Mouse (Mus musculus): ENCODE results near the gene Dmgdh. TPM values are rescaled to one million over a fixed set of nuclear protein-coding genes. Genes with fewer than 3 reads are reported as not detected.

Dmgdh gene
- polyA plus RNA-seq, 1 experiment from 2014 or later = 0.27 TPM

GRCm38 (mm10) chr13:93762879-93763278, 88.6 kb downstream of the Dmgdh start:
- WGBS = 87% methylated on average over 3 of the region's 3 CpGs
- Histone ChIP-seq H3K36me3 (no peaks in the 10 kb centered on the region), H3K27me3 (ENCODE audit: insufficient read depth, poor library complexity, severe bottlenecking) (no peaks in the 10 kb centered on the region), H3K4me1 (replicated peaks) (peaks cover 9% of the 10 kb centered on the region), H3K27ac (no peak overlapping the region), H3K9me3 (no peaks in the 10 kb centered on the region), H3K4me3 (no peak overlapping the region)
- DNase-seq (ENCODE audit: low spot score) = no peak

GRCm38 (mm10) chr13:93764321-93764973, 90.2 kb downstream of the Dmgdh start:
- Histone ChIP-seq H3K27ac (no peak overlapping the region), H3K9me3 (no peaks in the 10 kb centered on the region), H3K4me1 (replicated peaks) (no peaks in the 10 kb centered on the region), H3K36me3 (no peaks in the 10 kb centered on the region), H3K4me3 (no peak overlapping the region), H3K27me3 (ENCODE audit: insufficient read depth, poor library complexity, severe bottlenecking) (peaks cover 11% of the 10 kb centered on the region)
- 91% methylated on average over 13 of the region's 13 CpGs for WGBS
- DNase-seq (ENCODE audit: low spot score) = no peak

GRCm38 (mm10) chr13:93771031-93771587, 96.9 kb downstream of the Dmgdh start:
- no peaks in the 10 kb centered on the region for H3K9me3 ChIP-seq
- peak overlapping the region; percentile 94 for H3K27ac ChIP-seq
- no peaks in the 10 kb centered on the region for H3K36me3 ChIP-seq
- peaks cover 18% of the 10 kb centered on the region; the same call in 1 of the 2 replicates for H3K4me1 ChIP-seq (replicated peaks)
- H3K27me3 ChIP-seq (ENCODE audit: insufficient read depth, poor library complexity, severe bottlenecking) = peaks cover 36% of the 10 kb centered on the region
- 43% methylated on average over 9 of the region's 9 CpGs for WGBS
- DNase-seq (ENCODE audit: low spot score) = no peak
- peak overlapping the region; percentile 66 for H3K4me3 ChIP-seq

DNA sequence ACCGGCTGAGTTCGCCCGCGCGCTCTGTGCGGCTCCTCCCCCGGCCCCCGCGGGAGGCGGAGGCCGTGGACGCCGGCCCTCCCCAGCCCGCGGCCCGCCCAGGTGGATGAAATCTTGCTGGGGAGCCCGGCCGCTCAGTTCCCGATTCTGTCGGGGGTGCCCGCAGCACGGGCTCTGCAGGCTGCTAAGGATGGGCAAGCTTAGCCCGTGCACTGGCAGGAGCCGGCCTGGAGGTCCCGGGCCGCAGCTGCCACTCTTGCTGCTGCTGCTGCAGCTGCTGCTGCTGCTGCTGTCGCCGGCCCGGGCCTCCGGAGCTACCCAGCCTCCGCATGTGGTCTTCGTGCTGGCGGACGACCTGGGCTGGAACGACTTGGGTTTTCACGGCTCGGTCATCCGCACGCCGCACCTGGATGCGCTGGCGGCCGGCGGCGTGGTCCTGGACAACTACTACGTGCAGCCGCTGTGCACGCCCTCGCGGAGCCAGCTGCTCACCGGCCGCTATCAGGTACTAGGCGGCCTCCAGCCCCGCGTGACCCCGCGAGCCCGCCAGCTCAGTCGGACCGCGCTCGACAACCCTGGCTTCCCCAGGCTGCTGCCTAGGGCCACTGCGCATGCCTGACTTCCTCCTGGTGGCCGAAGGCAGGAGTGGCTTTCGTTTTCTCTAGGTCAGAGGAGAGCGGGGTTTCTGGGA, 97.5 kb downstream of the Dmgdh start, which contains the start of gene Arsb:
Arsb (plus strand) TSS at position 43 of the 691 bp plus-strand sequence.
- Histone ChIP-seq H3K4me1 (replicated peaks) (peaks cover 18% of the 10 kb centered on the region; the same call in 1 of the 2 replicates), H3K9me3 (no peaks in the 10 kb centered on the region), H3K4me3 (peak within 1 kb of the TSS; percentile 66), H3K27ac (peak within 1 kb of the TSS; percentile 94), H3K27me3 (ENCODE audit: insufficient read depth, poor library complexity, severe bottlenecking) (peaks cover 36% of the 10 kb centered on the region), H3K36me3 (no peaks in the 10 kb centered on the region)
- peak; percentile 89 for DNase-seq (ENCODE audit: low spot score)
- under 1% methylated on average over 66 of the region's 66 CpGs for WGBS

DNA sequence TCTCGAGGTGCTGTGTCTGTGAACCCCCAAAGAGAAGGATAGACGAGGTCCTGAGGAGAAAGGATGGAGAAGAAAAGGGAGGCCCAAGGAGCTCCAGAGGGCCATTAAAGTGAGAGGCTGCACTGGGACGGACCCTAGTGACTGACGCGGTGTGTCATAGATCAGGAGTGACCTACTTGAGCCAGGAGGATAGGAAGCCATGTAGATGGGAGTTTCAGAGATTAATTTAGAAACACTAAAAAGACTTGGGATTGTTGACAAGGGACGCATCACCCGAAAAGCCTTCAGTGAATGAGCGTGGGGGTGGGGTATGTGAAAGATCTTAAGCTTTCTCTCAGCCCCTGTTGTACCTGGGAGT, 98.0 kb downstream of the Dmgdh start:
- Histone ChIP-seq H3K27me3 (ENCODE audit: insufficient read depth, poor library complexity, severe bottlenecking) (peaks cover 36% of the 10 kb centered on the region), H3K4me3 (peak overlapping the region; percentile 66), H3K9me3 (no peaks in the 10 kb centered on the region), H3K36me3 (no peaks in the 10 kb centered on the region), H3K27ac (peak overlapping the region; percentile 94), H3K4me1 (replicated peaks) (peaks cover 18% of the 10 kb centered on the region; the same call in 1 of the 2 replicates)
- 37% methylated on average over 8 of the region's 8 CpGs for WGBS
- DNase-seq (ENCODE audit: low spot score) = no peak

DNA sequence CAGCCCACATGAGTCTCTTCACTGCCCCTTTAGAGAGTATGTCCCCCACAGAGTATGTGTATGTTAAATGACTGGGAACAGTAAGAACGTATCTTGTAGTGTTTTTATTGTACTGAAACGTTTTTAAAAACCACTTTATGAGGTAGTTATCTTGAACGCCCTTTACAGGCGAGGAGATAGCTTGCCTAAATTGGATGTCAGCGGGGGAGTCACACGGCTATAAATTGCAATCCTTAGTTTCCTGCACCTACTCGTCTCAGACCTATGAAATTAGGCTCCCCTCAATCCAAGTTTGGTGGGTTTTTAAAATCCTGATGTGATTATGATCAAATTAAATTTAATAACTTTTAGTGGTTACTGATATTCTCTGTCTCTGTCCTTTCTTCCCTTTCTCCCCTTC, 98.6 kb downstream of the Dmgdh start:
- Histone ChIP-seq H3K4me1 (replicated peaks) (peaks cover 18% of the 10 kb centered on the region; the same call in 1 of the 2 replicates), H3K4me3 (no peak overlapping the region), H3K36me3 (no peaks in the 10 kb centered on the region), H3K27ac (no peak overlapping the region), H3K27me3 (ENCODE audit: insufficient read depth, poor library complexity, severe bottlenecking) (peaks cover 36% of the 10 kb centered on the region), H3K9me3 (no peaks in the 10 kb centered on the region)
- WGBS = 84% methylated on average over 7 of the region's 7 CpGs
- no peak for DNase-seq (ENCODE audit: low spot score)

- Histone ChIP-seq H3K4me1 (replicated peaks) (peaks cover 18% of the 10 kb centered on the region; the same call in 1 of the 2 replicates), H3K27me3 (ENCODE audit: insufficient read depth, poor library complexity, severe bottlenecking) (peaks cover 30% of the 10 kb centered on the region), H3K9me3 (no peaks in the 10 kb centered on the region), H3K27ac (no peak overlapping the region), H3K36me3 (no peaks in the 10 kb centered on the region), H3K4me3 (no peak overlapping the region)
- WGBS = 69% methylated on average over 7 of the region's 7 CpGs
- no peak for DNase-seq (ENCODE audit: low spot score)
Observed at GRCm38 (mm10) chr13:93773704-93774315, 99.6 kb downstream of the Dmgdh start.

GRCm38 (mm10) chr13:93782823-93783222, 108.6 kb downstream of the Dmgdh start:
- H3K27me3 ChIP-seq (ENCODE audit: insufficient read depth, poor library complexity, severe bottlenecking) = no peaks in the 10 kb centered on the region
- 90% methylated on average over 5 of the region's 5 CpGs for WGBS
- no peak overlapping the region for H3K27ac ChIP-seq
- no peaks in the 10 kb centered on the region for H3K36me3 ChIP-seq
- no peak overlapping the region for H3K4me3 ChIP-seq
- peaks cover 3% of the 10 kb centered on the region; the same call in 1 of the 2 replicates for H3K9me3 ChIP-seq
- H3K4me1 ChIP-seq (replicated peaks) = no peaks in the 10 kb centered on the region
- DNase-seq (ENCODE audit: low spot score) = no peak

DNA sequence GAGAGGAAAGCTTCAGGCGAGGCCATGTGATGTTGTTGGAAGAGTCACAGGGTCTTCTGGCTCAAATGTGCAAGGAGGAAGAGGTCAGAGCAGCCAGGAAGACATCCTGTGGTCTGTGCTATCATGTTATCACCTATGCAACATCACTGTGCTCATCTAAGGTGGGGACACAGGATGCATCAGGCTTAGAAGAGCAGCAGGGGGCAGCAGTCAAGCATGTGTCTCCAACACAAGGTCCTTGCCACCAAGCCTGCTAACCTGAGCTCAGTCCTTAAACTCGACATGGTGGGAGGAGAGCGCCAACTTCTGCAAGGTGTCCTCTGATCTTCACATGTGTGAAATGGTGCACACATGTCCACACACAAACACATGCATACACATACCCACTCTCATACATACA, 111.1 kb downstream of the Dmgdh start:
- 80% methylated on average over 3 of the region's 3 CpGs for WGBS
- no peaks in the 10 kb centered on the region for H3K4me1 ChIP-seq (replicated peaks)
- H3K36me3 ChIP-seq = no peaks in the 10 kb centered on the region
- H3K4me3 ChIP-seq = no peak overlapping the region
- no peaks in the 10 kb centered on the region for H3K27me3 ChIP-seq (ENCODE audit: insufficient read depth, poor library complexity, severe bottlenecking)
- peaks cover 3% of the 10 kb centered on the region; the same call in 1 of the 2 replicates for H3K9me3 ChIP-seq
- no peak overlapping the region for H3K27ac ChIP-seq
- DNase-seq (ENCODE audit: low spot score) = no peak

DNA sequence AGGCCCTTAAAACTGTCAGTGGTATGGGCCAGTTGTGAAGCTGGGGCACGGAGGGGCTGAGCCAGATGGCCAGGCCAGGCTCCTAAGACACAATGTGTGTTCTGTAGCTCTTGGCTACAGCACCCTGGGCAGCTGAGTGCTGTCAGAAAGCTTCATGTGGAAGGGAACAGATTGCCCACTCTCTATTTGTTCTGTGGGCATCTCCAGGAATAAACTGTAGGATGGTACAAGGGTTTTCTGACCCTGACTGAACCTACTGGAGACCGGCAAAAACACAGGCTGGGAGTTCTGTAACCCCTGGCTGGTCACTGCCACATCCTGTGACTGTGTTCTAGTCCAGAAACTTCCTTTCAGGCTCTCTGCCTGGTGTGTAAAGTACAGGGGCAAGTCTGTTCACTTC, 111.8 kb downstream of the Dmgdh start:
- H3K36me3 ChIP-seq = no peaks in the 10 kb centered on the region

GRCm38 (mm10) chr13:93787647-93788046, 113.4 kb downstream of the Dmgdh start:
- WGBS = 84% methylated on average over 8 of the region's 8 CpGs
- H3K4me3 ChIP-seq = no peak overlapping the region
- H3K36me3 ChIP-seq = no peaks in the 10 kb centered on the region
- H3K4me1 ChIP-seq (replicated peaks) = no peaks in the 10 kb centered on the region
- DNase-seq (ENCODE audit: low spot score) = no peak
- H3K27ac ChIP-seq = no peak overlapping the region
- H3K9me3 ChIP-seq = no peaks in the 10 kb centered on the region
- no peaks in the 10 kb centered on the region for H3K27me3 ChIP-seq (ENCODE audit: insufficient read depth, poor library complexity, severe bottlenecking)

More for the DNA sequence above, 111.8 kb downstream of the Dmgdh start:
- no peak for DNase-seq (ENCODE audit: low spot score)
- H3K4me3 ChIP-seq = no peak overlapping the region
- no peaks in the 10 kb centered on the region for H3K27me3 ChIP-seq (ENCODE audit: insufficient read depth, poor library complexity, severe bottlenecking)
- H3K27ac ChIP-seq = no peak overlapping the region
- H3K4me1 ChIP-seq (replicated peaks) = no peaks in the 10 kb centered on the region
- 87% methylated on average over 2 of the region's 2 CpGs for WGBS
- H3K9me3 ChIP-seq = peaks cover 3% of the 10 kb centered on the region; the same call in 1 of the 2 replicates

GRCm38 (mm10) chr13:93792945-93793642, 118.9 kb downstream of the Dmgdh start:
- Histone ChIP-seq H3K36me3 (no peaks in the 10 kb centered on the region), H3K27me3 (ENCODE audit: insufficient read depth, poor library complexity, severe bottlenecking) (no peaks in the 10 kb centered on the region), H3K9me3 (0 out of 2 replicates have a peak, but pooled peaks cover under 1% of the 10 kb centered on the region), H3K27ac (no peak overlapping the region), H3K4me1 (replicated peaks) (0 out of 2 replicates have a peak, but pooled peaks cover 3% of the 10 kb centered on the region), H3K4me3 (no peak overlapping the region)
- DNase-seq (ENCODE audit: low spot score) = peak; percentile 61
- WGBS = 58% methylated on average over 11 of the region's 11 CpGs

All from hindbrain, embryonic 10.5 days (tissue).